Mouse (Mus musculus) embryonic facial prominence, embryonic 11.5 days (tissue): ENCODE results near the gene Tpmt. TPM values are rescaled to one million over a fixed set of nuclear protein-coding genes. Genes with fewer than 3 reads are reported as not detected.

ENCODE experiments used
- polyA plus RNA-seq: library from polyadenylated mRNA; unstranded; fragments of >200 nt; fragmentation: Nextera tagmentation; extraction: Ambion mirVana; gene quantifications from 2 replicates; pipeline ENCODE4 v1.2.1, GENCODE M21; 2014

Gene Tpmt
- polyA plus RNA-seq, 1 experiment from 2014 or later = 32.2 TPM

Other genes with a start within 250 kb of the Tpmt start
- 17.3 and 19.1 TPM in 2 replicates for gene Kif13a, start 114.9 kb downstream of the Tpmt start, polyA plus RNA-seq
- gene Nhlrc1, start 29.9 kb downstream of the Tpmt start, polyA plus RNA-seq = 4.6 and 5.2 TPM in 2 replicates
- gene Kdm1b, start 1.2 kb downstream of the Tpmt start, polyA plus RNA-seq = 12.3 and 13.5 TPM in 2 replicates
- gene Dek, start 61.5 kb upstream of the Tpmt start, polyA plus RNA-seq = 314 and 345 TPM in 2 replicates
- gene Rnf144b, start 77.9 kb upstream of the Tpmt start, polyA plus RNA-seq = 1.5 and 1.7 TPM in 2 replicates